Mouse (Mus musculus): ENCODE results near the gene P3h1. TPM values are rescaled to one million over a fixed set of nuclear protein-coding genes. Genes with fewer than 3 reads are reported as not detected.
A peak's percentile ranks its signal among the peaks of the same experiment; 100 is the strongest.

Gene P3h1
- polyA plus RNA-seq, 1 experiment: 39.1 TPM

- peaks cover 50% of the 10 kb centered on the region for H3K36me3 ChIP-seq (replicated peaks; ENCODE audit: low read length)
- TF ChIP-seq GATA1 (IDR thresholded peaks at IDR 0.05; ENCODE audit: borderline replicate concordance, low read length): no peak
- TF ChIP-seq FLI1 (IDR thresholded peaks at IDR 0.05; ENCODE audit: low read length): no peak
- H3K9me3 ChIP-seq: no peaks in the 10 kb centered on the region
- peaks cover 34% of the 10 kb centered on the region for H3K4me1 ChIP-seq
- H3K27me3 ChIP-seq (replicated peaks): no peaks in the 10 kb centered on the region
- H3K4me3 ChIP-seq (replicated peaks): peak overlapping the region; percentile 95
Observed at GRCm38 (mm10) chr4:119233256-119233901, 664 bp downstream of the P3h1 start.

- H3K27me3 ChIP-seq (replicated peaks): no peaks in the 10 kb centered on the region
- H3K4me3 ChIP-seq (replicated peaks): peak overlapping the region; percentile 95
- TF ChIP-seq FLI1 (IDR thresholded peaks at IDR 0.05; ENCODE audit: low read length): no peak
- no peak for TF ChIP-seq GATA1 (IDR thresholded peaks at IDR 0.05; ENCODE audit: borderline replicate concordance, low read length)
- no peaks in the 10 kb centered on the region for H3K9me3 ChIP-seq
- peaks cover 48% of the 10 kb centered on the region for H3K36me3 ChIP-seq (replicated peaks; ENCODE audit: low read length)
- peaks cover 44% of the 10 kb centered on the region for H3K4me1 ChIP-seq
Observed at GRCm38 (mm10) chr4:119234348-119234747, 1.6 kb downstream of the P3h1 start.

DNA sequence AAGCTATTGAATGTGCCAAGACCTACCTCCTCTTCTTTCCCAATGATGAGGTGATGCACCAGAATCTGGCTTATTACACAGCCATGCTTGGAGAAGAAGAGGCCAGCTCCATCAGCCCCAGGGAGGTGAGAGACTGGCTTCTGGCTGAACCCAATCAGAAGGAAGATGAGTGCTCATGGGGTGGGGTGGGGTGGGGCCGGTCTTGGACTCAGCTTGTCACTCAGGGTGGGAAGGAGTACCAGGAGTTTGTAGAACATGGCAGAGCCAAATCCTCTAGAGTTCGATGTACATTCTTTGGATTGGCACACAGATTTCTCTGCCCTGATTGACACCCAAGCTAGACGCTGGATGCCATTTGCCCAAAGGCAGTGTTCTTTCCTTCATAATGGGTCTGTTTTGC lies 5.9 kb downstream of the P3h1 start:
- Histone ChIP-seq H3K4me1 (peaks cover 55% of the 10 kb centered on the region), H3K27me3 (replicated peaks) (no peaks in the 10 kb centered on the region), H3K9me3 (no peaks in the 10 kb centered on the region), H3K4me3 (replicated peaks) (peak overlapping the region; percentile 87), H3K36me3 (replicated peaks; ENCODE audit: low read length) (peaks cover 72% of the 10 kb centered on the region)
- no peak for TF ChIP-seq GATA1 (IDR thresholded peaks at IDR 0.05; ENCODE audit: borderline replicate concordance, low read length)
- no peak for TF ChIP-seq FLI1 (IDR thresholded peaks at IDR 0.05; ENCODE audit: low read length)

DNA sequence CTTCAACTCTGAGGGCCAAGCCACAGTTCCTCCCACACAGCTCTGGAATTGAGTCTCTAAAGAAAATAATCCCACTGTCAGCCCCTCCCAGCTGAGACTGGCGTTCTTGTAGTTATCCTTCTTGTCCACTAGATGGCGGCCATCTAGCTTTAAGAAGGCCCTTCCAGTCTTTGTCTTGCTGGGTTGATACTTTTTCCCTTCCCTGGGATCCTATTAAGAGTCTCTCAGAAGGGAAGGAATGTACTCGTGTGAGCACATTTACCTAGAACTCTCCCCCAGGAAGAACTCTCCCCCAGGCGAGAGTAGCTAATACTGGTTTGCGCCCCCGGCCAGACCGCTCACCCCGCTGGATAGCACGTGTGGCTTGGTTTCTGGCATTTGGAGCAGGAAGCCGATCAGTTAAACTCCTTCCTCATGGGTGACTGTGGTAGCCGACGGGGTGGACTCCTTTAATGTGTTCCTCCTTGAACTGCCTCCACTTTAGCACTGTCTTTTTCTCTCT lies 6.5 kb downstream of the P3h1 start:
- peaks cover 49% of the 10 kb centered on the region for H3K4me1 ChIP-seq
- H3K9me3 ChIP-seq: no peaks in the 10 kb centered on the region
- H3K27me3 ChIP-seq (replicated peaks): no peaks in the 10 kb centered on the region
- TF ChIP-seq GATA1 (IDR thresholded peaks at IDR 0.05; ENCODE audit: borderline replicate concordance, low read length) (0 out of 3 replicates have a peak, but pooled peaks have one; percentile 19), FLI1 (IDR thresholded peaks at IDR 0.05; ENCODE audit: low read length) (no peak)
- H3K36me3 ChIP-seq (replicated peaks; ENCODE audit: low read length): peaks cover 77% of the 10 kb centered on the region
- H3K4me3 ChIP-seq (replicated peaks): peak overlapping the region; percentile 87

DNA sequence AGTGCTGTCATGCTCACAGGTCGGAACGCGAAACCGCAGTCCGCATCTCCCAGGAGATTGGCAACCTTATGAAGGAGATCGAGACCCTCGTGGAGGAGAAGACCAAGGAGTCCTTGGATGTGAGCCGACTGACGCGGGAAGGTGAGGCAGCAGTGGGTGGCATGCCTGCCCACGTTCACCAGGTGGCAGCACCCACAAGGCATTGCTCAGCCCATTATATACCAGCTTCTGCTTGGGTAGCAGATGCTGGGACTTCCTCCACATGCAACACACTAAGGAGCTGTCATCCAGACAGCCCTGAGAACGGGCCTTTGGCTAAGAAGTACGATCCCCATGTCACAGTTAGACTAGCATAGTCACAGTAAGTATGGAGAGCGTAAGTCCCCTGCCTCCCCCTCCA lies 8.9 kb downstream of the P3h1 start:
- Histone ChIP-seq H3K27me3 (replicated peaks) (no peaks in the 10 kb centered on the region), H3K36me3 (replicated peaks; ENCODE audit: low read length) (peaks cover 85% of the 10 kb centered on the region), H3K4me1 (peaks cover 61% of the 10 kb centered on the region), H3K4me3 (replicated peaks) (no peak overlapping the region), H3K9me3 (no peaks in the 10 kb centered on the region)
- TF ChIP-seq FLI1 (IDR thresholded peaks at IDR 0.05; ENCODE audit: low read length) (no peak), GATA1 (IDR thresholded peaks at IDR 0.05; ENCODE audit: borderline replicate concordance, low read length) (no peak)

DNA sequence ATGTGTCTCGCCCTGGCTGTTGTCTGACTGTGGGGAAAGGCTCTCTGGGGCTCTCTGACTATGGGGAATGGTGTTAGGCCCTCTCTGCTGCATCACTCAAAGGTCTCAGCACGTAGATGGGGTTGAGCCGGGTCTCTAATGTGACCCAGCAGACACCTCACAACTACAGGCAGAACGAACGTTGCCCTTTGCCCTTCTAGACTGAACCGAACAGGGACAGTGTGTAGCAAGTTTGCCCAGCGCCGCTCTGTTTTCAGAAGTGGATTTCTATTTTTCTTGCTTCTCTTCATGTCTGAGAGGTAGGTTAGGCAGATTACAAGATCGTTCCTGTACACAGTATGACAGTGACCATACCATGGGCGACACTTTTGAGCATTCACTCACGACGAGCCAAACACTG lies 9.9 kb downstream of the P3h1 start:
- peaks cover 84% of the 10 kb centered on the region for H3K36me3 ChIP-seq (replicated peaks; ENCODE audit: low read length)
- no peak overlapping the region for H3K4me3 ChIP-seq (replicated peaks)
- no peak for TF ChIP-seq FLI1 (IDR thresholded peaks at IDR 0.05; ENCODE audit: low read length)
- TF ChIP-seq GATA1 (IDR thresholded peaks at IDR 0.05; ENCODE audit: borderline replicate concordance, low read length): no peak
- H3K27me3 ChIP-seq (replicated peaks): no peaks in the 10 kb centered on the region
- peaks cover 67% of the 10 kb centered on the region for H3K4me1 ChIP-seq
- no peaks in the 10 kb centered on the region for H3K9me3 ChIP-seq

DNA sequence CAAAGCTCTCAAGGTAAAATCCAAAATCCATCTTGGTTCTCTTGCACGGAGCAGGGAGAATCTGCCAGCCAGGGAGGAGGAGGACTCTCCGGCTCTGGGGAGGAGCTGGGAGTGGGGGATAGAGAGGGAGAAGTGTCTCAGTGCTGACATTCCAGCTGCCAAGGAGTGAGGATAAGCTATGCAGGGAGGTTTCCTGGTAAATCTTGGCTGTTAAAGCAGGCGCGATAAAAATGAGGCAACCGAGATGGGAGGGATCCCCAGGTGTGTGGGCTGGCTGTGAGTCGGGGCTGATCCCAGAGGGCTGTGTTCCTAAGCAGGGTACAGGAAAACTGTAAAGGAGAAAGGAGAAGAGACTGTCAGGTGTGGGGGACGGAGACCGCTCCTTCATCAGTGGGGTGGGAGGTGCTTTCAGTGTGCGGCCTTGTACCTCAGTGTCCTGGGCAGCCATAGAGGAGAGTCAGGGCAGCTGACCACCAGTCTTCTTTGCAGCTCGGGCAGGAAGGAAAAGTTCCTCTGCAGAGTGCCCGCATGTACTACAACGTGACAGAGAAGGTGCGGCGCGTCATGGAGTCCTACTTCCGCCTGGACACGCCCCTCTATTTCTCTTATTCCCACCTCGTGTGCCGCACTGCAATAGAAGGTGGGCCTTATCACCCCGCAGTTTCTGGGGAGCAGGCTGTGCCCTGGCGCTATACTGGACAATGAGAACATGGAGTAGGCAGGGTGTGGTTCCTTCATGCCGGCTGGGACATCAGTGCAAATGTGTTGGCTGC lies 11.9 kb downstream of the P3h1 start:
- no peaks in the 10 kb centered on the region for H3K27me3 ChIP-seq (replicated peaks)
- no peak overlapping the region for H3K4me3 ChIP-seq (replicated peaks)
- peaks cover 59% of the 10 kb centered on the region for H3K4me1 ChIP-seq
- H3K9me3 ChIP-seq: no peaks in the 10 kb centered on the region
- TF ChIP-seq FLI1 (IDR thresholded peaks at IDR 0.05; ENCODE audit: low read length): no peak
- TF ChIP-seq GATA1 (IDR thresholded peaks at IDR 0.05; ENCODE audit: borderline replicate concordance, low read length): no peak
- peaks cover 90% of the 10 kb centered on the region for H3K36me3 ChIP-seq (replicated peaks; ENCODE audit: low read length)

DNA sequence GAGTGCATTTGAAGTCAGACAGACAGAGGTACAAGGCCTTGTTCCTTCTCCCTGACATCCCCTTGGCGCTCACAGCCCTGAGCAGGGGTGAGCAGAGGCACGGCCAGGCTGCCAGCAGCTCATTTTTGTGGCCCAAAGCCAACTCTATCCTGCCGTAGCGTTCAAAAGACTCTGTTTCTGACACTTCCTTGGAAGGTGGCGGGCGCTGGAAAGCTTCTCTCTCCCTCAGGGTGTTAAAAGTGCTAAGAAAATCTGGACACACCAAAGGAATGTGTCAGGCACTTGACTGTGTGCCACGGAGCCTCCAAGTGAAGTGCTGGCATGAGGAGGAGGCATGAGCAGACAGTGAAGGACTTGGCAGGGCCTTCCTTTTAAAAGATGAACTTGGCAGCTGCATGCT lies 12.8 kb downstream of the P3h1 start:
- H3K36me3 ChIP-seq (replicated peaks; ENCODE audit: low read length): peaks cover 86% of the 10 kb centered on the region
- H3K27me3 ChIP-seq (replicated peaks): no peaks in the 10 kb centered on the region
- H3K9me3 ChIP-seq: no peaks in the 10 kb centered on the region
- peaks cover 64% of the 10 kb centered on the region for H3K4me1 ChIP-seq
- H3K4me3 ChIP-seq (replicated peaks): no peak overlapping the region
- no peak for TF ChIP-seq GATA1 (IDR thresholded peaks at IDR 0.05; ENCODE audit: borderline replicate concordance, low read length)
- no peak for TF ChIP-seq FLI1 (IDR thresholded peaks at IDR 0.05; ENCODE audit: low read length)

DNA sequence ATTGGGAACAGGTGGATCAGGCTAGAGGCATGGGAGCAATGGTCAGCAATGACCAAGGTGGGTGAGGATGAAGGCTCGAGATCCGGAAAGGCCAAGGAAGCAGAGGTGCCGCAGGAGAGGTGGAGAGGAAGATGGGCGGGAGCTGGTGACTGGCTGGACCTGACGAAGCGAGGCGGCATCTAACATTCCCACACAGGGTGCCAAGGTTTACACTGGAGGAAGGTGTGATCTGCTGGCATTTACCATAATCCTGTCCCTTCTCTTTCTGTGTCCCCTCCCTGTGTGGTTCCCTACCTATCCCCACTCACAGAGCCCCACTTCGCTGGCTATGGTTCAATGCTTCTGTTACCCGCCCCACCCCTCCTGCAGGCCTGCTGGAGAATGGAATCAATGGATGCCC lies 13.2 kb downstream of the P3h1 start:
- no peaks in the 10 kb centered on the region for H3K27me3 ChIP-seq (replicated peaks)
- H3K9me3 ChIP-seq: no peaks in the 10 kb centered on the region
- peaks cover 67% of the 10 kb centered on the region for H3K4me1 ChIP-seq
- peak overlapping the region; percentile 11 for H3K4me3 ChIP-seq (replicated peaks)
- peaks cover 82% of the 10 kb centered on the region for H3K36me3 ChIP-seq (replicated peaks; ENCODE audit: low read length)
- no peak for TF ChIP-seq FLI1 (IDR thresholded peaks at IDR 0.05; ENCODE audit: low read length)
- no peak for TF ChIP-seq GATA1 (IDR thresholded peaks at IDR 0.05; ENCODE audit: borderline replicate concordance, low read length)

GRCm38 (mm10) chr4:119246688-119247225 lies 14.0 kb downstream of the P3h1 start:
- H3K36me3 ChIP-seq (replicated peaks; ENCODE audit: low read length): peaks cover 74% of the 10 kb centered on the region
- H3K4me1 ChIP-seq: peaks cover 70% of the 10 kb centered on the region
- no peak for TF ChIP-seq GATA1 (IDR thresholded peaks at IDR 0.05; ENCODE audit: borderline replicate concordance, low read length)
- TF ChIP-seq FLI1 (IDR thresholded peaks at IDR 0.05; ENCODE audit: low read length): no peak
- peaks cover 6% of the 10 kb centered on the region for H3K27me3 ChIP-seq (replicated peaks)
- H3K9me3 ChIP-seq: no peaks in the 10 kb centered on the region
- peak overlapping the region; percentile 30 for H3K4me3 ChIP-seq (replicated peaks)

All from megakaryocyte, embryonic 14.5 days (primary cell).